Mouse (Mus musculus) erythroblast, adult 5-6 weeks (primary cell): ENCODE data around the gene Sf1. TPM values are rescaled to one million over a fixed set of nuclear protein-coding genes. Genes with fewer than 3 reads are reported as not detected.

Experiments used
- ATAC-seq: replicated peaks from 2 replicates; pipeline ENCODE4 v1.8.0; 2016; ENCODE audit warnings: moderate number of reproducible peaks, mild to moderate bottlenecking, moderate TSS enrichment, inconsistent platforms; ENCODE audit not compliant: poor library complexity, low FRiP score, severe bottlenecking
- total RNA-seq, 2 experiments: library from RNA; stranded (forward) in 1 of 2; stranded (reverse) in 1 of 2; fragments of 150-400 nt in 1 of 2; fragments of 200-764, 138-1000 nt in 1 of 2; gene quantifications; 2 replicates each; pipeline versions ENCODE4 v1.2.3 to v1.2.4; 2015 to 2017; ENCODE audit warnings: low replicate concordance in 2 of 2

Gene Sf1
- total RNA-seq, 2 experiments from 2014 or later: 71.3 to 81.4 TPM

DNA sequence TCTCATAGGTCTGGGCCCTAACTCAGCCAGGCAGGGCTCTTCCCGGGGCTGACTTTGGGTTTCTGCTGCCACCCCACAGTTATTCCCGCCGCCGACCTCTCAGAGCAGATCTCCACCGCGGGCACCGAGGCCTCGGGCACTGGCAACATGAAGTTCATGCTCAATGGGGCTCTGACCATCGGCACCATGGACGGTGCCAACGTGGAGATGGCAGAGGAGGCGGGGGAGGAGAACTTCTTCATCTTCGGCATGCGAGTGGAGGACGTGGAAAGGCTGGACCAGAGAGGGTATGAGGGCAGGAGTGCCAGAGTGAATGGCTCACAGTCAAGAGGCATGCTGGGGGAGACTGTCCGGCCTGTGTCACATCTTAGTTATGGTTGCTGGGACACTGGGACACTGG is 30.1 kb downstream of the Sf1 start:
- no peak for ATAC-seq

DNA sequence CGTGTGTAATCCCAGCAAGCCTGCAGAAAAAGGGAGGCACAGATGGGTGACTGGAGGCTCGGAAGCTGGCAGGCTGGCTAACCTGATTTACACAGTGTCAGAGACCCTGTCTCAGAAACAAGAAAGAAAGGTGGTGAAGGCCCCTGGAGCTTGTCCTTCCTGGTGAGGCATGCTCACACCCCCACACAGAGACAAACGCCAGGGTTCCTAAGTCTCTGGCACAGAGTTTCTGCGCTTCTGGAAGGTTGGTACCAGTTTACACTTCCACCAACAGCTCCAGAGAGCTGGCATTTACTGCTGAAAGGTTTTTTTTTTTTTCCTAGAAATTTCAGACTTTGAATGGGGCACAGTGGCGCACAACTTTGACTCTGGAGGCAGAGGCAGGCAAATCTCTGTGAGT is 32.7 kb downstream of the Sf1 start:
- no peak for ATAC-seq

DNA sequence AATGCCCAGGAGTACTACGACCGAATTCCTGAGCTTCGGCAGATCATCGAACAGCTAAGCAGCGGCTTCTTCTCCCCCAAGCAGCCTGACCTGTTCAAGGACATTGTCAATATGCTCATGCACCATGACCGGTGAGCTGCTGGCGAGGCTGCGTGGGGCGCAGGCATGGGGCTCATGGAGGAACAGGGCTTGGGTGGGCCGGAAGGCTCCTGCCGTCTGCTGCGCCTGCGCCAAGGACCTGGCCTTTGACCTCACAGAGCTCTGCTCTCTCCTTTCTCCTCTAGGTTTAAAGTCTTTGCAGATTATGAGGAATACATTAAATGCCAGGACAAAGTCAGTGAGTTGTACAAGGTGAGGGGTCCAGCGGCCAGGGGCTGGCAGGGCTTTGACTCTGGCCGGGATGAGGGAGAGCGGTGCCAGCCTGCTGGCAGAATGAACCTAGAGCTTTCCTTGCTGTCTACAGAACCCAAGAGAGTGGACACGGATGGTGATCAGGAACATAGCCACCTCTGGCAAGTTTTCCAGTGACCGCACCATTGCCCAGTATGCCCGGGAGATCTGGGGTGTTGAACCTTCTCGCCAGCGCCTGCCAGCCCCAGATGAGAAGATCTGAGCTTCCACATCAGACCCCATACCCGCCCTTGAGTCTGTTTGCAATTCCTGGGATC is 34.2 kb downstream of the Sf1 start:
- ATAC-seq: no peak

DNA sequence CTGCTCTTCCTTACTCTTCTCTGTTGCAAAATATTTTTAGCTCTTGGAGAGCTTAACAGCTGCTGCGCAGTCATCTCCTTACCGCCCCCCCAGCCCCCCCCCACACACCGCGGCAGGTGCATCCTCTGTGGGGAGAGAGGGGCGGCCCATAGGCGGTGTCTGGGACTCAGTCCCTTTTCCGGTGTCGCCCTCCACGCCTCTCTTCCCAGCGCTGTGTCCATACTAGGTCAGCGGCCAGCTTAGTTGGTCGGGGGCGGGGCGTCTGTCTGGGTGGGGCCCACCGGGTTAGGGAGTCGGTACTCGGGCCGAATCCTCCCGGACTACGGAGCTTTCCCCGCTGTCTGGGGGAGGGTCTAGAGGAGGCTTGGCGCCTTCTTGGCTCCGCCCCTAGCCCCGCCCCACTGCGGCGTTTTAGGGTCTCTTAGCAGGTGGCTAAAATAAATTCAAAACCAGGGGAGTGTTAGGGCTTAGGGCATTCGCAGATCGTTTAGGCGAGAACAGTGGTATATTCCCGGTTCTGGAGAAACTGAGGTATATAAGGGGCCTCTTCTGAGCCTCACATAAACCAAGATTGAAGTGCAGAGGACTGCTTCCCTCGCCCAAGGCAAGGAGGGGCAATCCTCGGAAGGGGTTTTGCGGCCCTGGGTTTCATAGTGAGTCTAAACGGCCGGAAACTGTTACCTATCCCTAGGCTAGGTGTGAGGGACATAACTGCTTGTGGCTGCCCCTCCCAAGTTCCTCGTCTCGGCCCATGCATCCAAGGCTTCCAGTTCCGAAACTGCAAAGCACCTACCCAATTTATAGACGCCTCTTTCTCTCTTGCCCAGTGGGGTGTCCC is 35.2 kb downstream of the Sf1 start:
- ATAC-seq: no peak

- ATAC-seq: no peak
These were observed 36.0 kb downstream of the Sf1 start, which contains the start of gene Rasgrp2 for GRCm38 (mm10) chr19:6399285-6400095. TSS of gene Rasgrp2 (plus strand) at chr19:6399340.

DNA sequence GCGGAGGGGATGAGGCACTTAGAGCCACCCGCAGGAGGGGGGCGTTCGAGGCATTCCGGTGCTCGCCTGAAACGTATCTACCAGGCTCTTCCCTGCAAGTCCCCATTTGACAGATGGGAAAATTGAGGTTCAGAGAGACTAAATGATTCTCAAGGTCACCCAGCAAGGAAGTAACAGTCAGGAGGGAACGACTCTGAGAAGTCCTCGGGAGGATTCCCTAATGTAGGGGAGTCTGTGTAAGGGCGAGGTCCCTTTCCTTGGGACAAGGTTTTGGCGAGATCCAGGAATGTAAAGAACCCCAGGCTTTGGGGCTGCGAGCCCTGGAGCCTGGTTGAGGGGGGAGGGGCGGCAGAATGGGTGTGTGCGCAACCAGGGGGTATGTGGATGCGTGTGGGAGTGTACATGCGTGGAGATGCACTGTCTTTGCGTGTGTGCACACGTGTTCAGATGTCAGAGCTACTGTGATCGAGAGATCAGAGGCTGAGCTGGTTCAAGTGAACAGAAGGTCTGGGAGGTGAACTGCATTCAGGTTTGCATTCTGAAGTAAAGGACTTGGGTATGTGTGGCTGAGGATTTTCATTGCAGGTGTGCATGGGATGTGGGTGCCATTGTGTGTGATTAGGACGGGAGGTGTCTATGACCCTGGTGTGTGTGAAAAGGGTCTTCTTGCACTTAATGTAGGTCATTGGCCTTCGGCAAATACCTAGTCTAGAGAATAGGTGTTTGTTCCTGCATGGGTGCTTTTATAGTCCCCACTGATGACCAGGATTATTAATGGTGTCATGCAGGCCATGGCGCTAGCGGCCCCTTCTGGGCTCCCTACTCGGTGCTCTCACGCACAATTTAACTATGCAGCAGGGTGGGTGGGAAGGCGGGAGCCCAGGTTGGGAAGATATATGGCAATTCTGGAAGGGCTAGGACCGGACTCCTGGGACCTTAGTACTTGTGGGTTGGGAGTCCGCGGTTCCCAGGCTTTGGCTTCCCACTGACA is 36.9 kb downstream of the Sf1 start:
- no peak for ATAC-seq

DNA sequence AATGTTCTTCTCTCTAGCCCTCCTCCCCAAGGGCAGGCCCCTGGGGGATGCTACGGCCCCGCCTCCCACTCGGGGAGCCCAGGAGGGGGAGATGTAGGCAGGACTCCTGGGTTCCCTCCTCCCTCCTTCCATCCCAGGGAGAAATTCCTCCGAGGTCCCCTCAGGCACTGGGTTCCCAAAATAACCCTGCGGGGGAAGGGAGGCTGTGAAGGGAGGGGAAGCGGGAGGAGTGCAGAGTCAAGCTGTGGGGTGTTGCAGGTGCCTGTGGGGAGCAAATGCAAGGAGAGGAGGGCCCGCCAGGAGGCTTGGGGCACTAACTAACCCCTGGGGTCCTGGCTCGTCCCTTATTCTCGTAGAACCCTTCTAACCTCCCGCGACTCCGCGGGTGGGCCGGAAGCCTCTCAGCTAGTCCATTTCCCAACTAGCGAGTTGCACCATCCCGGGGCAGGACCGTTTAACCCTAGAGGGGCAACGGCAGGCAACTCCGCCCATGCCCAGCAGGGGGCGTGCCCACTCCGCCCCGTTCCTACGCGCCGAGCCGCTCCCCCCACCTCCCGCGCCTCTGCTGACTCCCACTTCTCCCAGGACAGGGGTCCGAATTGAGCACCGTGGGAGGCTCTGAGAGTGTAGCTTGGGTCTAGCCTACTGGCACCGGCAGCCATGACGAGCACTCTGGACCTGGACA is 37.8 kb downstream of the Sf1 start:
- ATAC-seq: peak; percentile 62; the same call in 1 of the 2 replicates

DNA sequence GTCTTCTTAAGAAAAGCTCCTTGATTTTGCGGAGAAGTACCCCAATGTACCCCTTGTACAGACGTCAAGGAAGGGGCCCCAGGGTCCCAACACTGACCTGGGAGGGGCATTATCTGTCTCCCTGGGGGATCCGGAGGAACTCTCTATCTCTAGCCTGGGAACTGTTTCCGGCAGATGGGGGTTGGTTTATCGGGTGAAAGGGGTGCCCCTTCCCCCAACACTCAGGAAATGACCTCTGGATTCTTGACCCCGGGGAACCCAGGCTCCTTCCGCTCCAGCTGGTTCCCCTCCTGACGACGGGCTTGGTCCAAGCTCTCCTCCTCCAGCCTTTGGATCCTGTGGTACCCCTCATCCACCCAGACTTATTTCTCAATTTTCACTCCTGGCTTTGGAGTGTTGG is 38.5 kb downstream of the Sf1 start:
- ATAC-seq: no peak

DNA sequence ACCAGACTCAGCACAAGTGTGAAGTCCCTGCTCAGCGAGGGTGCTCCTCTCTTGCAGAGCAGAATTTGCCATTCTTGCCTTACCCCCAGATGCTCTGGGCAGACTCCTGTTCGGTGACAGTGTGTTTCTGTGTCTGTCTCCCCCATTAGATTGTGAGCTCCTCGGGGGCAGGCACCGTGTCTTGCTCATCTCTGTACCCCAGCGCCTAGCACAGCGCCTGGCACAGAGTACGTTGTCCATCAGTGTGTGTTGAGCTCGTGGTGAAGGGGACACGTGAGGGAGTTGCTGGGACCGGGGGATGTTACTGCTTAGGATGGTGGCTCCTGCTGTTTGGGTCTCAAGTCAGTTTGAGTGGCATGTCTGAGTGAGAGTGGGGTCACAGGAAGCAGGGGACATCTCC is 40.4 kb downstream of the Sf1 start:
- no peak for ATAC-seq

GRCm38 (mm10) chr19:6405433-6405832 is 41.9 kb downstream of the Sf1 start:
- no peak for ATAC-seq

- ATAC-seq: no peak
These were observed 43.6 kb downstream of the Sf1 start for GRCm38 (mm10) chr19:6407109-6407508.

DNA sequence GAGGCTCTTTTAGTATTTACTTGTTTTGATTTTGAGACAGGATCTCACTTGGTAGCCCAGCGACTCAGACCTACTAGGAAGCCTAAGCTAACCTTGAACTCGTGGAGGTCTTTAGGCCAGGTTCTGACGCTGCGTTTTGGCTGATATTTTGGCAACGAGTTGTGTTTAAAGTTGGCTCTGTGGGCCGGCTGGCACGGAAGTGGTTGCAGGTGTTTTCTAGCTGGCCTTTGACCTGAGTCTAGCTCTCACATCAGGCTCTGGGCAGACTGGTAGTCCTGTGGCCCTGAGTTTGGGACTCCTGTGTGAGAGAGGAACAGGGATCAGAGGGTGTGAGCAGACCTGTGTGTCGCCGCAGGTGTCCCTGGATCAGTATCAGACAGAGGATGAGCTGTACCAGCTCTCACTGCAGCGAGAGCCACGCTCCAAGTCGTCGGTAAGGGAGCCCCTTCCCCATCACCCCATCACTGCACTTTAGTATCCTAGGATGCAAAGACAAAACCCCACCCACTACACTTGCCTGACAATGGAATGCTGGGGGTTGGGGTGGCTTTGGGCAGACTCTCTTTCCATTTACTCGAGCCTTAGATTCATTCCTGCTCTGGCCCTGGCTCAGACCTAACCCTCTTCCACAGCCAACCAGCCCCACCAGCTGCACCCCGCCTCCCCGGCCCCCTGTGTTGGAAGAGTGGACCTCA is 44.5 kb downstream of the Sf1 start:
- no peak for ATAC-seq

GRCm38 (mm10) chr19:6408749-6409148 is 45.3 kb downstream of the Sf1 start:
- ATAC-seq: no peak

- no peak for ATAC-seq
These were observed 45.7 kb downstream of the Sf1 start for GRCm38 (mm10) chr19:6409176-6409575.

DNA sequence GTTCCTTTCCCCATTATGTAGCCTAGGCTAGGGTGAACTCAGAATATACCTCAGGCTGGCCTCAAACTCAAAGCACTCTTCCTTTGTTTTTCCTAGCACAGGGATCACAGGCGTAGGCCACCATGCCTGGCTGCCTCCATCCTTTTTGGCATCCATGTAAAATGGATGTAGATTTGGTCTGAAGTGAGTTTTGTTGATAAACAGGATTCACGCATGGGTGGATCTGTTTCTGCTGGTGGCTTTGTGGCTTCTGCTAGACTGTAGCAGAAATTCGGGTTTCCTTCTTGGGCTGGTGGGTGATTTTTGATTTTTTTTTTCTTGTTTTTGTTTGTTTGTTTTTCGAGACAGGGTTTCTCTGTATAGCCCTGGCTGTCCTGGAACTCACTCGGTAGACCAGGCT is 46.4 kb downstream of the Sf1 start:
- no peak for ATAC-seq

DNA sequence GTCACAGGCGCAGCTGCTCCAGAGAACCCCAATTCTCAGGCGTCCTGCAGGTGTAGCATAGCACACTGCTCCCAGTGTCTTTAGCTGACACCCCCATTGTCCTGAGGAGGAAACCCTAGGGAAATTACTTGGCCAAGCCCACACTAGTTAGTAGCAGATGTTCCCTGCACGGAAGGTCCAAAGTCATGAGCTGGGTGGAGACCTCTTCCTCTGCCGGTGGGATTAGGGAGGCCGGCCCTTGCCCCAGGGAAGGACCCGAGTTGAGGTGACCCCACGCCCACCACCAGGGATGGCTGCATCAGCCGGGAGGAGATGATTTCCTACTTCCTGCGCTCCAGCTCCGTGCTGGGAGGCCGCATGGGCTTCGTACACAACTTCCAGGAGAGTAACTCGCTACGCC is 49.3 kb downstream of the Sf1 start:
- no peak for ATAC-seq

- ATAC-seq: no peak
These were observed 52.0 kb downstream of the Sf1 start for GRCm38 (mm10) chr19:6415454-6415853.

GRCm38 (mm10) chr19:6416124-6416770 is 52.8 kb downstream of the Sf1 start:
- no peak for ATAC-seq
